Mouse (Mus musculus) forebrain, embryonic 10.5 days (tissue): ENCODE measurements around the gene Cse1l. TPM values are rescaled to one million over a fixed set of nuclear protein-coding genes. Genes with fewer than 3 reads are reported as not detected.

Experiments
- DNase-seq: peaks from one replicate; pipeline ENCODE4 v3.0.0-alpha.2; 2017; ENCODE audit warnings: low spot score; ENCODE audit errors: extremely low spot score
- H3K27ac ChIP-seq: fragments of 300-500 bp; sonication (generic); 2 replicates; pipeline ENCODE4 v1.5.1; 2016; ENCODE audit warnings: mild to moderate bottlenecking
- H3K27me3 ChIP-seq: fragments of 300-500 bp; sonication (generic); 2 replicates; pipeline ENCODE4 v1.6.1; 2016; ENCODE audit warnings: mild to moderate bottlenecking; ENCODE audit not compliant: poor library complexity, severe bottlenecking
- H3K36me3 ChIP-seq: fragments of 300-500 bp; sonication (generic); replicated peaks from 2 replicates; pipeline ENCODE4 v1.6.1; 2016; ENCODE audit warnings: mild to moderate bottlenecking, moderate library complexity
- H3K4me1 ChIP-seq: fragments of 300-500 bp; sonication (generic); 2 replicates; pipeline ENCODE4 v1.6.1; 2016
- H3K4me3 ChIP-seq: fragments of 300-500 bp; sonication (generic); 2 replicates; pipeline ENCODE4 v1.5.1; 2016; ENCODE audit warnings: mild to moderate bottlenecking, moderate library complexity
- H3K9me3 ChIP-seq: fragments of 300-500 bp; sonication (generic); 2 replicates; pipeline ENCODE4 v1.6.1; 2016; ENCODE audit warnings: mild to moderate bottlenecking, moderate library complexity
- WGBS: fragments of 180-500 bp; shearing (Covaris S2); methylation state at CpG from one replicate; pipeline ENCODE4 v1.1.7; 2016; 5-methylcytosine and 5-hydroxymethylcytosine counted together
- polyA plus RNA-seq: library from polyadenylated mRNA; unstranded; fragments of >200 nt; fragmentation: Nextera tagmentation; extraction: Ambion mirVana; gene quantifications from 2 replicates; pipeline ENCODE4 v1.2.1, GENCODE M21; 2016

Cse1l gene
- polyA plus RNA-seq, 1 experiment from 2014 or later = 226 TPM

- no peaks in the 10 kb centered on the region for H3K9me3 ChIP-seq
- WGBS = 93% methylated on average over 8 of the region's 8 CpGs
- H3K27ac ChIP-seq = no peak overlapping the region
- peaks cover 54% of the 10 kb centered on the region for H3K36me3 ChIP-seq
- H3K4me3 ChIP-seq = no peak overlapping the region
- no peak for DNase-seq
- H3K27me3 ChIP-seq = no peaks in the 10 kb centered on the region
- peaks cover 12% of the 10 kb centered on the region for H3K4me1 ChIP-seq
Measured at GRCm38 (mm10) chr2:166910536-166910935, 4.7 kb downstream of the Cse1l start.

DNA sequence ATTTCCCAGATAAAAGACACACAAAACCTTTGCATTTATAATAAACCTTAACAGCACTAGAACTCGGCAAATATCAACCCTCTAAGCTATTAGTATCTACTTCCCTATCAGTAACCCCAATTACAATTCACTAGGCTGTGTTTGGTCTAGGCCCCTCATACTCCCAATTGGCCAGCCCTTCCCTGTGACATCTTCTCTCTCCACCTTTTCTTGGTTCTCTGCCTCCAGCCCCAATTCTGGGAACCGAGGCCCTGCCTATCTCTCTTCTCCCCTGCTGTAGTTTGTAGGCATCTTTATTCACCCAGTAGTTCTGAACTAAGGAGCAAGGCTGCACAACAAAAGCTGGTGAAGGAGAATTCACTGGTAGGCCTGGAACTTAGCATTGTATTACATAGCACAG is 18.1 kb downstream of the Cse1l start:
- 91% methylated on average over 2 of the region's 2 CpGs for WGBS
- H3K9me3 ChIP-seq = no peaks in the 10 kb centered on the region
- H3K4me1 ChIP-seq = no peaks in the 10 kb centered on the region
- no peak for DNase-seq
- H3K27ac ChIP-seq = no peak overlapping the region
- no peak overlapping the region for H3K4me3 ChIP-seq
- H3K27me3 ChIP-seq = no peaks in the 10 kb centered on the region
- H3K36me3 ChIP-seq = peaks cover 100% of the 10 kb centered on the region

- peaks cover 98% of the 10 kb centered on the region for H3K36me3 ChIP-seq
- H3K4me3 ChIP-seq = no peak overlapping the region
- no peaks in the 10 kb centered on the region for H3K4me1 ChIP-seq
- H3K9me3 ChIP-seq = no peaks in the 10 kb centered on the region
- no peaks in the 10 kb centered on the region for H3K27me3 ChIP-seq
- 93% methylated on average over 6 of the region's 6 CpGs for WGBS
- H3K27ac ChIP-seq = no peak overlapping the region
- no peak for DNase-seq
Measured at GRCm38 (mm10) chr2:166933943-166934342, 28.1 kb downstream of the Cse1l start.

- no peak overlapping the region for H3K27ac ChIP-seq
- 87% methylated on average over 5 of the region's 5 CpGs for WGBS
- peaks cover 98% of the 10 kb centered on the region for H3K36me3 ChIP-seq
Measured at GRCm38 (mm10) chr2:166934416-166934815, 28.6 kb downstream of the Cse1l start.

DNA sequence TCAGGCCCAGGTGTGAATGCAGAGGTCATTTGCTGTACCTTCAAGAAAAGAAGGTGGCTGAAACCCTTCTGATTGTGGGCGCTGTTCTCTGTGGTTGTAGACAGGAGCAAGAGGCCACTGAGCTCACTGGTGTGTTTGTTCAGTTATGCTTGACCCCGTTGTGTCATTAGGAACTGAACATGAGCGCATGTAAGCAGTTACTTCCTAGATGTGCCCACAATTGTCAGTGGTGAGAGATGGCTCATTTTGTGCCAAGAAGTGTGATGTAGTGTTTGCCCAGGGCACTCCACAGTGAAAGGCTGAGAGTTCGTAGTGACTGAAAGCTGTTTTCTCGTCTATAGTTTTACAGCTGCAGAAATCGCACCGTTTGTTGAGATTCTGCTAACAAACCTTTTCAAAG is 29.7 kb downstream of the Cse1l start:
- Histone ChIP-seq H3K4me1 (no peaks in the 10 kb centered on the region), H3K4me3 (no peak overlapping the region), H3K27me3 (no peaks in the 10 kb centered on the region), H3K27ac (no peak overlapping the region), H3K9me3 (no peaks in the 10 kb centered on the region), H3K36me3 (peaks cover 98% of the 10 kb centered on the region)
- DNase-seq = no peak
- WGBS = 96% methylated on average over 7 of the region's 7 CpGs

More at GRCm38 (mm10) chr2:166934416-166934815, 28.6 kb downstream of the Cse1l start:
- Histone ChIP-seq H3K9me3 (no peaks in the 10 kb centered on the region), H3K4me3 (no peak overlapping the region), H3K27me3 (no peaks in the 10 kb centered on the region), H3K4me1 (no peaks in the 10 kb centered on the region)
- DNase-seq = no peak

DNA sequence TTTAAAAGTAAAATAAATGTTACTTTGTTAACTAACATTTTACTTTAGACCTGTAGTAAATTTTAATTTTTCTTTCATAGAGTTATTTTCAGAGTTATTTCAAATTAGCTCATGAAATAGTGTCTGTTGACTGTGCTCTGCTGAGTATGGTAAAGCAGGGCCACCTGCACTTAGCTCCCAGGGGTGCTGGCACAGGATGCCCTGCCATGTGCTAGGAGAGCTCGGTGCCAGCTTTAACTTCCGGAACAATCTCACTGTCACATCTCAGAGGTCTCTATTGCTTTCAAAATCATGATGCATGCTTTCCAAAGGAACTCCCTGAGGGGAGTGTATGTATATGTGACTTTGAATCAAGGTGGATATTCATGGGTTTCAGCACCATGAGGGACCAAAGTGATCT is 30.3 kb downstream of the Cse1l start:
- H3K36me3 ChIP-seq = peaks cover 98% of the 10 kb centered on the region
- no peak overlapping the region for H3K27ac ChIP-seq
- no peak for DNase-seq
- H3K4me3 ChIP-seq = no peak overlapping the region
- H3K4me1 ChIP-seq = no peaks in the 10 kb centered on the region
- no peaks in the 10 kb centered on the region for H3K9me3 ChIP-seq
- WGBS = 97% methylated on average over 2 of the region's 2 CpGs
- H3K27me3 ChIP-seq = no peaks in the 10 kb centered on the region

GRCm38 (mm10) chr2:166943146-166943545 is 37.3 kb downstream of the Cse1l start:
- Histone ChIP-seq H3K27ac (no peak overlapping the region), H3K36me3 (peaks cover 100% of the 10 kb centered on the region), H3K9me3 (no peaks in the 10 kb centered on the region), H3K27me3 (no peaks in the 10 kb centered on the region), H3K4me3 (no peak overlapping the region), H3K4me1 (no peaks in the 10 kb centered on the region)
- WGBS = 92% methylated on average over 2 of the region's 2 CpGs
- DNase-seq = no peak

DNA sequence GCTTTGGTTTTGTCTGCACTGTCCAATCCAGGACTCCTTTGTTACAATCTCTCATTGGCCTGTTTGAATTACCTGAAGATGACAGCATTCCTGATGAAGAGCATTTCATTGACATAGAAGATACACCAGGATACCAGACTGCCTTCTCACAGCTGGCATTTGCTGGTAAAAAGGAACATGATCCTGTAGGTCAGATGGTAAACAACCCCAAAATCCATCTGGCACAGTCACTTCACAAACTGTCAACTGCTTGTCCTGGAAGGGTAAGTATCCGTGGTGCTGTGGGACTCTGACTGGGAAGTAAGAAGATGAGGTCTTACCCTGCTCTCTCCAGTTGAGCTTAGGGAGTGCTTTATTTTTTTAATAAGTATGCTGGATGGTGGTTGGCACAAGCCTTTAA is 38.5 kb downstream of the Cse1l start:
- Histone ChIP-seq H3K27me3 (no peaks in the 10 kb centered on the region), H3K9me3 (no peaks in the 10 kb centered on the region), H3K4me1 (no peaks in the 10 kb centered on the region), H3K4me3 (no peak overlapping the region), H3K36me3 (peaks cover 100% of the 10 kb centered on the region), H3K27ac (no peak overlapping the region)
- 85% methylated on average over 1 of the region's 1 CpGs for WGBS
- no peak for DNase-seq

DNA sequence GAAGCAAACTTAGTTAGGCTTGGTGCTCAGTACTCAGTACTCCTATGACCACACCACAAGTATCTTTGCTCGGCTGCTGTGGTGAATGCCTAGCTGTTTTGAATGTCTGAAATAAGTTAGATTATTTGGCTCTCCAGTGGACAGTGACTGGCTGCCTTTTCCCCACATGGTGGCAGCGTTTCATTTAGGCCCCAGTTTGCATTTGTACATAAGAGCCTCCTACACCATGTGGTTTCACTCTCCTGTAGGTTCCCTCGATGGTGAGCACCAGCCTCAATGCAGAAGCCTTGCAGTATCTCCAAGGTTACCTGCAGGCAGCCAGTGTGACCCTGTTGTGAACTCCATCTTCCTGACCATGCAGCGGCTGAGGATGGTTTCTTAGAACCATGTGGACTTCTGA is 39.6 kb downstream of the Cse1l start:
- Histone ChIP-seq H3K4me3 (no peak overlapping the region), H3K9me3 (no peaks in the 10 kb centered on the region), H3K36me3 (peaks cover 100% of the 10 kb centered on the region), H3K27ac (no peak overlapping the region), H3K27me3 (no peaks in the 10 kb centered on the region), H3K4me1 (no peaks in the 10 kb centered on the region)
- 78% methylated on average over 4 of the region's 4 CpGs for WGBS
- no peak for DNase-seq

DNA sequence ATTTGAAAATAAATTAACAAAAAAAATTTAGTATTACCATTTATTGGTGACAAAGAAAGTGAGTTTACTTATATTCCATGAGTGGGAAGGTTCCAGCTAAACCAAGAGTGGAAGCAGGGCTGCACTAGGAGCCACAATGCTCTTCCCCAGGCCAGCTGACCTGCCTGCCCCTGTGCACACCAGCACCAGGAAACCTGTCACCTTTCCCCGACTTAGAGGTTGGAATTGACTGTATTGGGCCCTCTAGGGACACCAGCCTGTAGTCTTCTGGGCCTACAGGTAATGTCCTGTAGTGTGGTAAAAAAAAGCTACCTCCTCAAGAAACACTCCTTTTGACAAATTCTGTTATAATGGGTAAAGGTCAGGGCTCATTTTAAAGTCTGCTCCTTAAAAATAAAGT is 42.4 kb downstream of the Cse1l start:
- no peaks in the 10 kb centered on the region for H3K9me3 ChIP-seq
- H3K27ac ChIP-seq = no peak overlapping the region
- no peaks in the 10 kb centered on the region for H3K4me1 ChIP-seq
- H3K4me3 ChIP-seq = no peak overlapping the region
- peaks cover 100% of the 10 kb centered on the region for H3K36me3 ChIP-seq
- WGBS = 86% methylated on average over 1 of the region's 1 CpGs
- H3K27me3 ChIP-seq = no peaks in the 10 kb centered on the region
- DNase-seq = no peak

DNA sequence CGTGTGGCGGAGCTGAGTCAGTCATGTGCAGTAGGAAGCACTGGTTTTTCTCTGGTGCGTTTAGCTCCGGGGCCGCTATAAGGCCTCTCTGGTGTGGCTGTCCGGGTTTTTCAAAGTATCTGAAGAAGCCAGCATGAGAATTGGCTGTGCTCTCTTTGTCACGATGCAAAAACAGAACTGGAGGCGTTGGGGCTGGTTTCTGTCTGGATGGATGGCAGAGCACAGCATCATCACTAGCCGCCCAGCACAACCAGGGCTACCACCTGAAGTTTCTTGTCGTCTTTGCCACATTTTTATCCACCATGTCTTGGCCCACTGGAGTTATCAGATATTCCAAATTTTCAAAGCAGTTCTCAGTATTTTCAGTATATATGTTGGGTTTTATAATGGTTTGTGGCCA is 43.1 kb downstream of the Cse1l start:
- H3K9me3 ChIP-seq = no peaks in the 10 kb centered on the region
- H3K4me1 ChIP-seq = no peaks in the 10 kb centered on the region
- whole genome bisulfite sequencing = 93% methylated on average over 10 of the region's 10 CpGs
- DNase-seq = no peak
- peaks cover 100% of the 10 kb centered on the region for H3K36me3 ChIP-seq
- H3K27ac ChIP-seq = no peak overlapping the region
- H3K4me3 ChIP-seq = no peak overlapping the region
- H3K27me3 ChIP-seq = no peaks in the 10 kb centered on the region

DNA sequence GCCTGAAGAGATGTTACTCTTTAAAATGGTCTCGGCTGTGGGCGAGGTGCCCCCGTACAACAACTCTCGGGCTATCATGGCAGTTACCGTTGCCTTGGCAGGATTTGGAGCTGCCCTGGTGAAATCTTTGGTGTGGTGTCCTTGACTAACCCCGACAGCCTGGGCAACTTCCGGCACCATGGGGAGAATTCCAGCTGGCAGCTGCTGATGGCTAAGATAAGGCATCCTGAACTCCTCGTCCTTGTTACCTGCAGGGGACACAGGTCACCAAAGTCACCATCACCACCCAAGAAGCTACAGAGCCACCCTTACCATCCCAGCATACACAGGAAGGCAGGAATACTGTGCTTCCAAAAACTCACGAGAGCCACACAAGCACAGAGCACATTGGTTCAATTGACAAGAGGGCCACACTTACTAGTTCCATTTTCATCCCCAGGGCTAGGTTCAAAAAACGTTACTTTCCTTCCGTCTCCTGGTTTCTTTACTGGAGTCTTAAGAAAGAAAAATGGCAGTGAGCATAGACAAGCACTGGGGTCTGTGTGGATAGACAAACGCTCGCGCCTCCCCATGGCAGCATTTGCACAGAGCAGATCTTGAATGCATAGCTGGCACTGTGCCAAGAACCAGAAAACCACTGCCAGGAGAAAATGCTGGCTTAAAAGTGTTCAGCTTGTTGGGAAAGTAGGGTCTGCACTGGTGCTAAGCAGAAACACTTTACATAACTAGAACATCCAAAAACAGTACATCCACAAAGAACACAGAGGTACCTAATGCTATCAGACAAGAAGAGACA is 45.2 kb downstream of the Cse1l start:
- 88% methylated on average over 14 of the region's 14 CpGs for WGBS
- Histone ChIP-seq H3K4me1 (no peaks in the 10 kb centered on the region), H3K27me3 (no peaks in the 10 kb centered on the region), H3K4me3 (no peak overlapping the region), H3K27ac (no peak overlapping the region), H3K36me3 (peaks cover 100% of the 10 kb centered on the region), H3K9me3 (no peaks in the 10 kb centered on the region)
- no peak for DNase-seq

DNA sequence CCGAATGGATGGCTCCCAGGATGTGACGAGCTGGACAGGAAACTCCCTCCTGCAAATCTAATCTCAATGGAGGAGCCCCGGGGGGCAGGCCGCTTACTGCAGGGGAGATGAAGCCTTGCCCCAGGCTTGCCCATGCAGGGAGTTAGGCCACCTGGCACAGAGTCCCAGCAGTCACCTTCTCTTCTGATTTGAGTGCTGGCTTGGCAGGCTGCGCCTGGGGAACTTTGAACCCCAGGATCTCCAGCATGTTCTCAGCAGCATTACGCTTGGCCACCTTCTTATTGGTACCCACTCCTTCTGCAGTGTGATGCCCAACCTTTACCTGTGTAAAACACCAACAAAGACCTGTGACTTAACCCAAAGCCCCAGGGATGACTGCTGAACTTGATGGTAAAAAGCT is 46.3 kb downstream of the Cse1l start:
- Histone ChIP-seq H3K4me1 (no peaks in the 10 kb centered on the region), H3K27ac (no peak overlapping the region), H3K36me3 (peaks cover 100% of the 10 kb centered on the region), H3K4me3 (no peak overlapping the region), H3K9me3 (no peaks in the 10 kb centered on the region), H3K27me3 (no peaks in the 10 kb centered on the region)
- no peak for DNase-seq
- WGBS = 85% methylated on average over 6 of the region's 6 CpGs

- no peaks in the 10 kb centered on the region for H3K9me3 ChIP-seq
- DNase-seq = no peak
- H3K36me3 ChIP-seq = peaks cover 97% of the 10 kb centered on the region
- no peaks in the 10 kb centered on the region for H3K4me1 ChIP-seq
- WGBS = 66% methylated on average over 7 of the region's 7 CpGs
- H3K27me3 ChIP-seq = no peaks in the 10 kb centered on the region
- no peak overlapping the region for H3K4me3 ChIP-seq
- H3K27ac ChIP-seq = no peak overlapping the region
Measured at GRCm38 (mm10) chr2:166956805-166957204, 51.0 kb downstream of the Cse1l start.
